Mouse (Mus musculus): ENCODE results near the gene Ggt1. TPM values are rescaled to one million over a fixed set of nuclear protein-coding genes. Genes with fewer than 3 reads are reported as not detected.

Ggt1 gene
- polyA plus RNA-seq, 1 experiment from 2014 or later: 2.1 TPM

DNA sequence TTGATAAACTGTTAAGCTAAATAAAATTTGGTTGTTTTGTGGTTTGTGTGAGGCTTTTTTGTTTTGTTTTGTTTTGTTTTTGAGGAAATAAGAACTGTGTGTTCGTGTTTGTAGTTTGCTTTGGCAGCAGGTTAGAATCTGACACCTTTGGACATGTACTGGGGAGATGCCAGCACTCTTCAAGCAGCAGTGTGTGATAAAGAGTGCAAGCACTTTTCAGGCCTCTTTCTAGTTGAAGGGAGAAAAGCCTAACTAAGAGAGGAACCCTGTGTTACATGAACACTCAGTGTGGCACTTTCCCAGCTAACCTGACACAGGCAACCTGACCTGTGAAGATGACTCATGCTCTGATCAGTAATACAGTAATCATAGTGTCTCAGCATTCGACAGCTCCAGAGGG is 26.0 kb upstream of the Ggt1 start:
- 95% methylated on average over 2 of the region's 2 CpGs for WGBS
- H3K4me3 ChIP-seq (ENCODE audit: low read length): no peak overlapping the region
- H3K9ac ChIP-seq (ENCODE audit: low read depth, low read length): no peak overlapping the region
- H3K9me3 ChIP-seq (ENCODE audit: control insufficient read depth, low read length): no peaks in the 10 kb centered on the region
- H3K27me3 ChIP-seq (replicated peaks; ENCODE audit: control insufficient read depth, insufficient read depth, low read length): no peaks in the 10 kb centered on the region
- peaks cover 21% of the 10 kb centered on the region for H3K36me3 ChIP-seq (ENCODE audit: control insufficient read depth, insufficient read depth, low read length)
- no peak overlapping the region for H3K4me2 ChIP-seq (ENCODE audit: low read length)
- no peaks in the 10 kb centered on the region for H3K4me1 ChIP-seq (ENCODE audit: control insufficient read depth, insufficient read depth, low read depth, low read length)
- no peak for ATAC-seq
- no peak overlapping the region for H3K27ac ChIP-seq (ENCODE audit: low read depth, low read length)

DNA sequence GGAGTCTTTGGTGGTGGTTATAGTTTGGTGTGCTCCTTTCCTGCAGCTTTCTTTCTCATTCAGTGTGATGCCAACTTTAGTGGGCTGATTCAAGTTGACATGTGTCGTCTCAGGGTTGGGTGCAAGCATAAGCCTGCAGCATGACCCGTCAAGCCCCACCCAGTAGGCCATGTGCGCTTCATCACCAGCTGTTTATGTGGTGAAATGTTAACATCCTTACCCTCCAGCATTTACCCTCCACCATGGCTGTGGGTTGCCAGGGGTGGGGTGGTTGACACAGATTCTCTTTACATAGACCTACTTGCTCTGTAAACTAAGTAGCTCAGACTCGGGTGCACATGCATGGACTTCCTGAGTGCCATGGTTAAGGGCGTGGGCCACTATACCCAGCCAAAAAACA is 25.3 kb upstream of the Ggt1 start:
- 94% methylated on average over 5 of the region's 5 CpGs for WGBS
- no peak for ATAC-seq
- Histone ChIP-seq H3K27ac (ENCODE audit: low read depth, low read length) (no peak overlapping the region), H3K4me1 (ENCODE audit: control insufficient read depth, insufficient read depth, low read depth, low read length) (no peaks in the 10 kb centered on the region), H3K4me2 (ENCODE audit: low read length) (no peak overlapping the region), H3K9ac (ENCODE audit: low read depth, low read length) (no peak overlapping the region), H3K27me3 (replicated peaks; ENCODE audit: control insufficient read depth, insufficient read depth, low read length) (no peaks in the 10 kb centered on the region), H3K36me3 (ENCODE audit: control insufficient read depth, insufficient read depth, low read length) (peaks cover 21% of the 10 kb centered on the region), H3K4me3 (ENCODE audit: low read length) (no peak overlapping the region), H3K9me3 (ENCODE audit: control insufficient read depth, low read length) (no peaks in the 10 kb centered on the region)

DNA sequence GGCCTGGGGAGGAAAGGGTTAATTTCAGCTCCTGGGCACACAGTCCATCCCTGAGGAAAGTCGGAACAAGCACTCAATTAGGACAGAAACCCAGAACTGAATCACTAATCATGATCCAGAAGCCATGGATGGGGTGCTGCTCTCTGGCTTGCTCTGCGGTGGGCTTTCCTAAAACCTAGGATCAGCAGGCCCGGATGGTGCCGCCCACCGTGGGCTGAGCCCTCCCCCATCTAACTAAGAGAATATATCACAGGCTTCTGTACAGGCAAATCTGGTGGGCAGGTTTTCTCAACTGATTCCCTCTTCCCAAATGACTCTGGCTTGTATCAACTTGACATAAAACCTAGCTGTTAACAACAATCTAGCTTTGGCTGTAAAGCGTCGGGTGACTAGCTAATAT is 13.5 kb upstream of the Ggt1 start:
- Histone ChIP-seq H3K27me3 (replicated peaks; ENCODE audit: control insufficient read depth, insufficient read depth, low read length) (no peaks in the 10 kb centered on the region), H3K27ac (ENCODE audit: low read depth, low read length) (no peak overlapping the region), H3K36me3 (ENCODE audit: control insufficient read depth, insufficient read depth, low read length) (no peaks in the 10 kb centered on the region), H3K4me1 (ENCODE audit: control insufficient read depth, insufficient read depth, low read depth, low read length) (no peaks in the 10 kb centered on the region), H3K4me2 (ENCODE audit: low read length) (no peak overlapping the region), H3K4me3 (ENCODE audit: low read length) (no peak overlapping the region), H3K9me3 (ENCODE audit: control insufficient read depth, low read length) (peaks cover 6% of the 10 kb centered on the region), H3K9ac (ENCODE audit: low read depth, low read length) (no peak overlapping the region)
- no peak for ATAC-seq
- 76% methylated on average over 7 of the region's 7 CpGs for WGBS

DNA sequence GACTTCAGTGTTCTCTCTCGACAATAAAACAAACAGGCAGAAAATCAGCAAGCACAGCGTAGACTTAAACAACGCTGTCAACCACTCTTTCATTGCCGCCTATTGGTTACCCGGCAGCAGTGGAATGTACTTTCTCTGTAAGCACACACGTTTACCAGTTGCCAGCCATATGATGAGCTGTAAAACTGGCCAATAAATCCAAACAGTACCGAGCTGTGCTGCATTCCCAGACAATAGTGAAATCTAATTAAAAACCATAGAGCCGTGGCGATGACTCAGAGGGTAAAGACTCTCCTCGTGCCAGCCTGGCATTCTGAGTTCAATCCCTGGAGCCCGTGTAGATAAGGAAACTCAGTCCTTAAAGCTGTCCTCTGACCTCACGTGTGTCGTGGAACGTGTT is 12.9 kb upstream of the Ggt1 start:
- no peaks in the 10 kb centered on the region for H3K27me3 ChIP-seq (replicated peaks; ENCODE audit: control insufficient read depth, insufficient read depth, low read length)
- no peak overlapping the region for H3K27ac ChIP-seq (ENCODE audit: low read depth, low read length)
- peaks cover under 1% of the 10 kb centered on the region; the same call in 1 of the 2 replicates for H3K36me3 ChIP-seq (ENCODE audit: control insufficient read depth, insufficient read depth, low read length)
- 44% methylated on average over 14 of the region's 14 CpGs for WGBS
- no peak overlapping the region for H3K4me2 ChIP-seq (ENCODE audit: low read length)
- H3K4me3 ChIP-seq (ENCODE audit: low read length): no peak overlapping the region
- H3K9ac ChIP-seq (ENCODE audit: low read depth, low read length): no peak overlapping the region
- H3K4me1 ChIP-seq (ENCODE audit: control insufficient read depth, insufficient read depth, low read depth, low read length): no peaks in the 10 kb centered on the region
- peak; percentile 48; the same call in 1 of the 2 replicates for ATAC-seq
- peaks cover 6% of the 10 kb centered on the region for H3K9me3 ChIP-seq (ENCODE audit: control insufficient read depth, low read length)

DNA sequence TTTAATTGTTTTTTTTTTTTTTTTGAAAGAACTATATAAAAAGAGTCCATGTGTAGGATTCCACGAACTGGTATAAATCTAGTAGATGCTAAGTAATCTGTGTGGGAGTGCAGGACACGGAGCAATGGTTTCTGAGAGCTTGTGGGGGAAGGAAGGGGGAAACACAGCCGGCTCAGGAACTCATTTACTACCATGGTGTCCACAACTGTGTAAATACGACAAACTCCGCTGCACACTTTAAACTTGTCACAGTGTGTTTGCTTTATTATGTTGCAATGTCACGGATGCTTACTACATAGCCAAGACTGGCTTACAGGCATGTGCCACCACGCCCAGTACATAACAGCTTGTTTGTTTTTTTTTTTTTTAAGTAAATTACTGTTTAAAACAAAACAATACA is 11.5 kb upstream of the Ggt1 start:
- H3K36me3 ChIP-seq (ENCODE audit: control insufficient read depth, insufficient read depth, low read length): peaks cover 10% of the 10 kb centered on the region
- no peaks in the 10 kb centered on the region for H3K27me3 ChIP-seq (replicated peaks; ENCODE audit: control insufficient read depth, insufficient read depth, low read length)
- H3K27ac ChIP-seq (ENCODE audit: low read depth, low read length): no peak overlapping the region
- no peak for ATAC-seq
- no peak overlapping the region for H3K4me3 ChIP-seq (ENCODE audit: low read length)
- 66% methylated on average over 7 of the region's 7 CpGs for WGBS
- H3K9ac ChIP-seq (ENCODE audit: low read depth, low read length): no peak overlapping the region
- peaks cover 3% of the 10 kb centered on the region for H3K9me3 ChIP-seq (ENCODE audit: control insufficient read depth, low read length)
- no peak overlapping the region for H3K4me2 ChIP-seq (ENCODE audit: low read length)
- no peaks in the 10 kb centered on the region for H3K4me1 ChIP-seq (ENCODE audit: control insufficient read depth, insufficient read depth, low read depth, low read length)

DNA sequence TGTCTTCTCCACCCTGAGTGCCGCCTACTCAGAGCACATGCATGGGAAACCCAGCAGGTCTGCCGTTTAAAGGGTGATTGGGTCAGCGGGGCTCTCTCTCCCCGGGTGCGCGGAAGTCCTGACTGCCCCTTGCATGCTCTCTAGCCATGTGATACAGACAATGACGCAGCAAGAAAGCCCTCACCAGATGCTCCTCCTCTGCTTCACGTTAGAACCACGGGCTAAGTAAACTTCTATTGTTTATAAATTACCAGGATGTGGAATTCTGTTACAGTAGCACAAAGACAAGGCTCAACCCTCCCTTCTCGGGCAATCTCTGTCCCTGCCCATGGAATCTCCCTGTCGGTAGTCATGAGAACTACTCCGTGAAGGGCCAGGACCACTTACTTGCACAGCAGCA is 10.2 kb upstream of the Ggt1 start:
- H3K4me2 ChIP-seq (ENCODE audit: low read length): no peak overlapping the region
- no peak overlapping the region for H3K9ac ChIP-seq (ENCODE audit: low read depth, low read length)
- H3K36me3 ChIP-seq (ENCODE audit: control insufficient read depth, insufficient read depth, low read length): peaks cover 20% of the 10 kb centered on the region
- H3K27ac ChIP-seq (ENCODE audit: low read depth, low read length): no peak overlapping the region
- no peak overlapping the region for H3K4me3 ChIP-seq (ENCODE audit: low read length)
- no peaks in the 10 kb centered on the region for H3K27me3 ChIP-seq (replicated peaks; ENCODE audit: control insufficient read depth, insufficient read depth, low read length)
- H3K9me3 ChIP-seq (ENCODE audit: control insufficient read depth, low read length): no peaks in the 10 kb centered on the region
- 48% methylated on average over 12 of the region's 12 CpGs for WGBS
- H3K4me1 ChIP-seq (ENCODE audit: control insufficient read depth, insufficient read depth, low read depth, low read length): peaks cover 5% of the 10 kb centered on the region
- 0 out of 2 replicates have a peak, but pooled peaks have one; percentile 7 for ATAC-seq

DNA sequence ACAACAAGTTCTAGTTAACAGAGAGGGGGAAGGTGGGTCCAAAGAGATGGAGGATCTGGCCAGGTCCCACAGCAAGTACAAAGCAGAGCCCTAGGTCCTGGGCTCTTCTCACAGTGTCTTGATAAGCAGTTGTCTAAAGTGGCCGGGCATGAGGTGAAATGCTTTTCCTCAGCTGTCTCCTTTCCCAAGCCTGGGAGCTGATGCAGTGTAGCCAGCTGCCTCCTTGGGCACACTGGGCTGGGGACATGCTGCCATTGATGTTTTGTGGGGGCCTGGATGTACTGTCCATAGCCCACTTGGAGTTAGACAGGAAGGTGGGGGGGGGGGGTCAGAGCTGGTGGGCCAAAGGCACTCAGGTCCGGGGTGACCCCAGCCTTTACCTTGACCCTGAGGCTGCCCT is 9.3 kb upstream of the Ggt1 start:
- ATAC-seq: no peak
- H3K27ac ChIP-seq (ENCODE audit: low read depth, low read length): no peak overlapping the region
- H3K27me3 ChIP-seq (replicated peaks; ENCODE audit: control insufficient read depth, insufficient read depth, low read length): no peaks in the 10 kb centered on the region
- 91% methylated on average over 2 of the region's 2 CpGs for WGBS
- H3K4me2 ChIP-seq (ENCODE audit: low read length): no peak overlapping the region
- H3K9me3 ChIP-seq (ENCODE audit: control insufficient read depth, low read length): no peaks in the 10 kb centered on the region
- no peak overlapping the region for H3K4me3 ChIP-seq (ENCODE audit: low read length)
- peaks cover 24% of the 10 kb centered on the region for H3K36me3 ChIP-seq (ENCODE audit: control insufficient read depth, insufficient read depth, low read length)
- no peak overlapping the region for H3K9ac ChIP-seq (ENCODE audit: low read depth, low read length)
- H3K4me1 ChIP-seq (ENCODE audit: control insufficient read depth, insufficient read depth, low read depth, low read length): peaks cover 14% of the 10 kb centered on the region

DNA sequence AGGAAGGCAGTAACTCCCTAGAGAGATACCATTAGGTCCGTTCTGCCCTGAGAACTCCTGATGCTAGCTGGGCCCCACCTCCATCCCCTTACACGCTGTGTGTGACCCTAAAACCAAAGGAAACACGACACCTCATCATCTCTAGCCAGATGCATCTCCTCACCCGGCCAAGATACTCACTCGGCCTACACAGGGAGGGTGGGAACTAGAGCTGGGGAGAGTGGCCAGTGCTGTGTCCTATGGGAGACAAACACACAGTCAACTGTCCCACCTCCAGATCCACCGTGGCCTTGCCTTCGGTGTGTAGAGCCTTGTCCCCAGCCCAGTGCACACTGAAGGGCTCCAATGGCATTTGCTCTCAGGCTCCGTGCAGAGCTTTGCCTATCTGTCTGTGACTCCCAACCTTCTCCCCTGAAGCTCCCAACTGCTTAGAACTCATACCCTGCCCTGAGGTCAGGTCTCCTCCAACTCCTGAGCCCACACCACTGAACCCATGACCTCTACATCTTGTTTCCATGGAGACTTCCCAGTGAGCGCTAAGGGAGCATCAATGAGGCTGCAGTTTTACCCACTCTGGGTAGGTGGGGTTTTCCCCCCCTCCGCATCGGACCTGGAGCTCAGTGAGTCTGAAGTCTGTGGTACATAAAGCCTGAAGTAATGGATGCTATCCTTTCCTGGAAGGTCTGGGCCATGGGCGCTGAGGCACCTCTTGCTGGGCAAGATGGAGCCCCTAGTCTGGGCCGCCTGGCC is 8.5 kb upstream of the Ggt1 start:
- Histone ChIP-seq H3K36me3 (ENCODE audit: control insufficient read depth, insufficient read depth, low read length) (peaks cover 24% of the 10 kb centered on the region), H3K9me3 (ENCODE audit: control insufficient read depth, low read length) (no peaks in the 10 kb centered on the region), H3K4me3 (ENCODE audit: low read length) (no peak overlapping the region), H3K27me3 (replicated peaks; ENCODE audit: control insufficient read depth, insufficient read depth, low read length) (no peaks in the 10 kb centered on the region), H3K9ac (ENCODE audit: low read depth, low read length) (no peak overlapping the region), H3K4me2 (ENCODE audit: low read length) (no peak overlapping the region), H3K4me1 (ENCODE audit: control insufficient read depth, insufficient read depth, low read depth, low read length) (peaks cover 21% of the 10 kb centered on the region), H3K27ac (ENCODE audit: low read depth, low read length) (no peak overlapping the region)
- WGBS: 72% methylated on average over 13 of the region's 13 CpGs
- ATAC-seq: no peak

DNA sequence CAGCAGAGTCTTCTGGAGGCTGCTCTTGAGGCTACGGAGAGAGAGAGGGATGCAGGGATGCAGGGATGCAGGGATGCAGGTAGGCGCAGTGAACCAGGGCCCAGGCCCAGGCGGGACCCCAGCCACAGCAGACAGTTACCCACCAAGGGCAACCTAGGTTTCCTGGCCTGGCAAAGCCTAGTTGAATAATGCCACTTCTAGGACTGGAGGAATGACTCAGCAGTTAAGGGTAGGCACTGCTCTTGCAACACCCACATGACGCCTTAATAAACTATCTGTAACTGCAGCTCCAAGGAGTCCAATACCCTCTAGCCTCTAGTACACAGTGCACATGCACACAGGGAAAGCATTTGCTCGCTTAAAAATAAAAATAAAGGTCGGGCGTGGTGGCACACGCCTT is 7.3 kb upstream of the Ggt1 start:
- no peak overlapping the region for H3K4me2 ChIP-seq (ENCODE audit: low read length)
- 92% methylated on average over 8 of the region's 8 CpGs for WGBS
- peaks cover 24% of the 10 kb centered on the region for H3K36me3 ChIP-seq (ENCODE audit: control insufficient read depth, insufficient read depth, low read length)
- H3K4me3 ChIP-seq (ENCODE audit: low read length): no peak overlapping the region
- no peaks in the 10 kb centered on the region for H3K9me3 ChIP-seq (ENCODE audit: control insufficient read depth, low read length)
- H3K27ac ChIP-seq (ENCODE audit: low read depth, low read length): no peak overlapping the region
- H3K27me3 ChIP-seq (replicated peaks; ENCODE audit: control insufficient read depth, insufficient read depth, low read length): no peaks in the 10 kb centered on the region
- peaks cover 23% of the 10 kb centered on the region for H3K4me1 ChIP-seq (ENCODE audit: control insufficient read depth, insufficient read depth, low read depth, low read length)
- H3K9ac ChIP-seq (ENCODE audit: low read depth, low read length): no peak overlapping the region
- ATAC-seq: no peak

Data from hindbrain, embryonic 16.5 days (tissue).